Mouse (Mus musculus) right cerebral cortex, postnatal 4 days (tissue): ENCODE measurements around the gene Tbc1d17.

Source experiments
- DNase-seq: peaks from one replicate; pipeline ENCODE4 v3.0.0-alpha.2; 2022

Tbc1d17 gene

GRCm38 (mm10) chr7:44821666-44822448 is 27.0 kb downstream of the Tbc1d17 start:
- peak; percentile 0 for DNase-seq

- DNase-seq: peak; percentile 0
Observed at GRCm38 (mm10) chr7:44820525-44820924, 28.4 kb downstream of the Tbc1d17 start.

DNA sequence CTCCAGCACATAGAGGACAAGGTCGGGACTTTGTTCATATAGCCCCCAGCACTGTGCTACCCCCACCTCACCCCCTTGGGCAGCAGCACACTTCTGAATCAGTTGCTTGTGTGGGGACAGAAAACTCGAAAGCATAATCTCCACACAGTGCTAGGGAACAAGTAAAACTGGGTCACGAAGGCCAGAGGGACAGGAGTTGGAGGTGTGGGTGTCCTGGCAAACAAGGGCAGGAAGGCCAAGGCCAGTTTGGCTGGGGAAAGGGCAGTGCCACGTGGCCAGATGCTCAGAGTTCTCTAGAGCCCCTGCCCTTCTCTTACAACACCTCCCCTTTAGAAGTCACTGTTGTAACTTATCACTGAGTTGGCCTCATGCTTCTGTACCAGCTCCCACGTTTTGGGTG is 29.0 kb downstream of the Tbc1d17 start:
- no peak for DNase-seq

DNA sequence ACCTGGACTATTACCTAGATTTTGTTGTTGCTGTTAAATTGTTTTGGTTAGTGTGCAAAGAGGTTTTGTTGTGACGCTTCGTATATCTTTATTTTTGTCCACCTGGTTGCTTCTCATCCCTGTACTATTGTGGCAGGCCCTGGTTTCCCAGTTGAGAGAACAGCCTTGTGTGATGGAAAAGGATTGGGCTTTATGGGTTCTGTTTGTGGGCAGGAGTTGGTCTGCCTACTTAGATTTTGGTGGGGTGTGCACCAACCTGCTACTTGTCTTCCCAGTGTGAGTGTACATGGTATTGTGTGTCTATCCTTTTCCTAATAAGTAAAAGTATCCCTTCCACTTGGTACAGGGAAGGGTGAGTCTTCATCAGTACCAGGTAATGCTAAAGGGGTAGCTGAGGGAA is 29.5 kb downstream of the Tbc1d17 start:
- no peak for DNase-seq

GRCm38 (mm10) chr7:44818751-44819235 is 30.1 kb downstream of the Tbc1d17 start:
- DNase-seq: peak; percentile 42

GRCm38 (mm10) chr7:44818164-44818563 is 30.7 kb downstream of the Tbc1d17 start:
- DNase-seq: no peak

DNA sequence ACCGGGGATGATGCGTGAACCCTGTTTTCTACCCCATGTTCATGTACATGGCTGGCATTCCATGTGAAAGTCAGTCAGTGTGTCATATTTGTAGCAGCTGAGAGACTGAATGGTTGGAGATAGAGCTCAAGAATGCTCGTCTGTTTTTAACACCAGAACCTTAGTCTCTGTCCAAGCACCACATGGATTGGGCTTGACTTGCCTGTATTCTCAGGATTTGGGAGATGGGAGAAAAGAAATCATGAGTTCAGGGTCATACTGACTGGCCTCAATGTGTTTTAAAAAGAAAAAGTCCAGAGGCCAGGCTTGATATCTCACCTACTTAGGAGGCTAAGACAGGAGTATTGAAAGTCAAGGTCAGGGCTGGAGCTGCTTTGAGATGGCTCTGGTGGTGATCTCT is 31.4 kb downstream of the Tbc1d17 start:
- no peak for DNase-seq

GRCm38 (mm10) chr7:44816470-44817021 is 32.3 kb downstream of the Tbc1d17 start, which contains the start of gene Atf5:
TSS of gene Atf5 (minus strand) at chr7:44816658.
- DNase-seq: peak; percentile 68

DNA sequence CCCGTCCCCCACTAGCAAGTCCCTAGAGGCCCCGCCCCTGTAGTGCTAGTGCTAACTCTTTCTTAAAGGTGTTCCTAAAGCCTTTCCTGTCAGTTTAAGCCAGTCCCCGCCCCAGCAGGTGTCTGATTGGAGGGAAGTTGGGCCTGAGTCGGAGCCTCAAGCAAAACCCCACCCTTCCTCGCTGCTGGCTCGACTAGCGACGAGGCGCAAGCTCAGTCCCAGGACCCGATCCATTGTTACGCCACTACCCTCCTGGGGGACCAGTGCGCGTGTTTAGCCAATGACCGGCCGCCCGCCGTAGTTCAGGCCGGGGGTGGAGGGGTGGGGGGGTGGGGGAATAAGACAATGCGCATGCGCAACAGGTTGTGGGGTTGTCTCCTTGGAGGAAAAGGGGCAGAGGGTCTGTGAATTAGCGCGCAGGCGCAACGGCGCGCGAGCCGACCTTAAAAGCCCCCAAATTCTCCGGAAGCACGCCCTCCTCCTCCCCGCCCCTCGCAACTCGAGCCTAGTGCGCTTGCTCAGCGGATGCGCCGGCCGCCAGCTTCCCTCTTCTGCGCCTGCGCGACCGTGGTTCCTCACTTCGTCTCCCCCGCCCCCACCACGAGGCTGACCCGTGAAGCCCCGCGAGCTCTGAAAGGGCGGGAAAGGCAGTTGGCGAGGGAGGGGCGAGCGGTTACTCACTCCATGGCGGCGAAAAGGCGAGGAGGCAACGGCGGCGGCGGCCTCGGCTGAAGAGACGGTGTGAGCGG is 33.0 kb downstream of the Tbc1d17 start, which contains the start of the genes Nup62 and Il4i1:
TSS of gene Nup62 (plus strand) at position 368 of the 749 bp plus-strand sequence.
TSS of gene Il4i1 (plus strand) at position 667 of the 749 bp plus-strand sequence.
- peak; percentile 100 for DNase-seq

- no peak for DNase-seq
Observed at GRCm38 (mm10) chr7:44814952-44815553, 33.8 kb downstream of the Tbc1d17 start.

GRCm38 (mm10) chr7:44814423-44814822 is 34.5 kb downstream of the Tbc1d17 start:
- no peak for DNase-seq

DNA sequence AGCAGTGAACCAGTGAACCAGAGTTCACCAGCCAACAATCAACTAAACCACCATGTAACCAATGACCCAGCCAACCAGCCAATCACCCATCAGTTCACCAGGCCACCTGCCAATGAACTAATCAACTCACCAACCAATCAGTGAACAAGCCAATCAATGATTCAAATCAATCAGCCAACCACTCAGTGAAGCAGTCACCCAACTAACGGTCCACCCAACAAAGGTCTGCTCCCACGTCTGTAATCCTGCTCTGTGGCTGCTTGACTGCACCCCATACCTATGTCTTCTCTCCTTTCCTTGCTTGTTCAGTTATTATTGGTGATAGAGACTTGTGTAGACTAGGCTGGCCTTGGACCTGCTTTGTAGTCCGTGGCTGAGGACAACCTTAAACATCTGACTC is 34.9 kb downstream of the Tbc1d17 start:
- DNase-seq: no peak

DNA sequence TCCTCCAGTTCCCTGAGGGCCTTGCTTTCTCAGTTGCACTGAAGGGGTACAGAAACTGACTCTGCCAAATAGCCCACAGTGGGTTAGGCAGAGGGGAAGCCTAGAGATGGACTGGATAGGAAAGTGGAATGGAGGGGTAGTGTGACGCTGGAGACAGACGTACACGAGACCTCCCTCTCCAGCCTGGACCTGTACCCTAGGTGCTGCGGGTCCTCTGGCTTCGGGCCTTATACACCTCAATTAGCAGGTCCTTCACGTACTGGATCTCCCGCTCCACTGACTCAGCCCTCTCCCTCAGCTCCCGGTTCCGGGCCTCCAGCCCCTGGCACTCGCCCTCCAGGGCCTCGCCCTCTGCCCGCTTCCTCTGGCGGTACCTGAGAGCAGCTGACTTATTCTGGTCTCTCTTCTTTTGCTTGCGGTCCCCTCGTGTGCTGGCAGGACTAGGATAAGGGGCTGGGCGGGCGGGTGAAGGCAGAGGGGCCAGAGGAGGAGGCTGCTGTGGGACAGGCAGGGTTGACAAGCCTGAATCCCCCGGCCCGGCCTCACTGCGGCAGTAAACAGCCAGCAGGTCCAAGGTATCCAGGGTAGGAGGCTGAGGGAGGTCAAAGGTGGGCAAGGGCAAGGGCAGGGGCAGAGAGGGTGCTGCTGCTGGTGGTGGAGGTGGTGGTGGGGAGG is 36.1 kb downstream of the Tbc1d17 start:
- no peak for DNase-seq

- no peak for DNase-seq
Observed at GRCm38 (mm10) chr7:44810819-44811557, 37.9 kb downstream of the Tbc1d17 start.

DNA sequence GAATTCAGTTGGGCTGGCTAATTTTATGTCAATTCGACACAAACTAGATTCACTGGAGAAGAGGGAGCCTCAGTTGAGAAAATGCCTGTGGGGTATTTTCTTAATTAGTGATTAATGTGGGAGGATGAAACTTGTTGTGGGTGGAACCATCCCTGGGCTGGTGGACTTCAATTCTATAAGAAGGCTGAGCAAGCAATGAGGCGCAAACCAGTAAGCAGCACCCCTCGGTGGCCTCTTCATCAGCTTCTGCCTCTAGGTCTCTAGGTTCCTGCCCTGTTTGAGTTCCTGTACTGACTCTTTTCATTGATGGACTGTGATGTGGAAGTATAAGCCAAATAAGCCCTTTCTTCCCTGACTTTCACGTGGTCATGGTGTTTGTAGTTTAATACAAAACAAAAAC is 38.5 kb downstream of the Tbc1d17 start:
- no peak for DNase-seq

DNA sequence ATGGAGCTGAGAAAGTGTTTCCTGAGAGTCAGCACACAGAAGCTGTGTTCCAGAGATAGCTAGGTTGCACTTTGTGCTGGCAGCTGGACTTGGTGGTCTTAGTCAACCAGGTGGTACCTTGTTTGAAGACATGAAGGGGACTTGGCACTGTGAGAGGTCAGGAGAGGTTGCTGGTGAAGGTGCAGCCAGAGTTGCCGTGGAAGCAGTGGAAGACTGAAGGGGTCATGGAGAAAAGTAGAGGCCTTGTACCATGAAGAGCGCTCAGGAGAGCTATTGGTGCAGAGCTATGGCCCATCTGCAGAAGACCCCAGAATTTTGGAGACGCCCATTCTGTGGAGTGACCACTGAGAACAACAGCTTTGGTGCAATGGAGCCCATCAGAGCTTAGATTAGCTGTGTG is 39.4 kb downstream of the Tbc1d17 start:
- DNase-seq: no peak

- DNase-seq: no peak
Observed at GRCm38 (mm10) chr7:44808927-44809326, 40.0 kb downstream of the Tbc1d17 start.

DNA sequence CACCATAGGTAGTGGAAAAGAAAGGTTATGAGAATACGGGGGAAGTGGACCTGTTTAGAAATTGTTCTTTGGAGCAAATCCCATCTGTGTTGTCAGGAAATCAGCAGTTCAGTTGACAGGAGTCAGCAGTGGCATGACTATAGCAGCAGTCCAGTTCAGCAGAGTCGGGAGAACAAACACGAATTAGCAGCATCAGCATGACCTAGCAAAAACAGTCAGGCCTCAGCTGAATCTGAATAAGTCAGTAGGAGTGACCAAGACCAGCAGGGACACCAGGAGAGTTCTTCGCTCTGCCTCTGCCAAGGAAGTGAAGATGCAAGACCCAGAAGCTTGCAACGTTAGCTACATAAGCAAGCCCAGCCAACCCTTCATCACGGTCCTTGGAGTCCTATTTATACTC is 56.1 kb downstream of the Tbc1d17 start:
- no peak for DNase-seq

GRCm38 (mm10) chr7:44790066-44790465 is 58.8 kb downstream of the Tbc1d17 start:
- DNase-seq: no peak

DNA sequence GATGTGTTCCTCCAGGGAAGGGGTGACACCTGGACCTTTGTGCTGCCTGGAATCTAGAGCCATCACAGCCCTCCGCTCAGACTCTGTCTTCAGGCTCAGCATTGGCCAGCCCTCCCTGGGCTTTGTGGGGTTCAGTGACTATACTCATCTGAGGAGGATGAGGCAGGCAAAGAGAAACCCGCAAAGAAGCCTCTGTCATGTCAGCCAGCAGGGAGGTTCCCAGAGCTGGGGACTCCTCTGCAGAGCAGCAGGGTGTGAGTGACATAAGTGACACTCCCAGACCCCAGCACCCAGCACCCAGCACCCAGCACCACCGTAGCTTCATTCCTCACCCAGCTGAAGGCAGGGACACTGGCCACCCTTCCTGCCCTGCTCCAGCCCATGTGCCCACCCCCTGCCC is 59.3 kb downstream of the Tbc1d17 start:
- DNase-seq: no peak
